Mouse (Mus musculus) liver (tissue): Measurements from ENCODE around the gene Noto.

Experiments
- DNase-seq: peaks from one replicate; pipeline ENCODE4 v3.0.0-alpha.2; 2020; ENCODE audit warnings: mixed read lengths

Gene Noto

GRCm38 (mm10) chr6:85478416-85478815 lies 54.7 kb downstream of the Noto start:
- no peak for DNase-seq
